Mouse (Mus musculus): ENCODE measurements around the gene Spast. TPM values are rescaled to one million over a fixed set of nuclear protein-coding genes. Genes with fewer than 3 reads are reported as not detected.
A peak's percentile ranks its signal among the peaks of the same experiment; 100 is the strongest.
"Not testable (repeated sequence)": the region's sequence is repeated elsewhere in the genome, so short reads cannot be mapped to it uniquely, and the experiment has no call there.

Spast gene
- polyA plus RNA-seq, 1 experiment from 2014 or later, result 12.3 TPM

DNA sequence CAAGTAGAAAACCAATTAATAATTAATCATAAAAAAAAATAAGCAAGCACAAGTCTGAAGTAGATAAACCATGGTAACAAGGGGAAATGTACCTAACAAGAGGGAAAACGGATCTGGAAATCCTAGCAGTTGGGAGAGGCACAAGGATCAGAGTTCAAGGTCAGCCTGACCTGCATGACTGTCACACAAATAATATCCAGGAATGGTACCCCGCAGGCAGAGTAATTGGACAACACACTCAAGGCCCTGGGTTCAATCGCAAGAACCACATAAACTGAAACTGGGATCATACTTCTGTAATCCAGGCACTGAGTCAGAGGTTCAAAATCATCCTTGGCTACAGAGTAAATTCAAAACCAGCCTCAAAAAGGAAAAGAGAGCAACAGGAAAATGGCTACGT, 33.2 kb upstream of the Spast start:
- WGBS, result 92% methylated on average over 4 of the region's 4 CpGs
- no peak for DNase-seq (ENCODE audit: low spot score)
- Histone ChIP-seq H3K36me3 (peaks cover 81% of the 10 kb centered on the region), H3K9me3 (no peaks in the 10 kb centered on the region), H3K27ac (no peak overlapping the region), H3K27me3 (ENCODE audit: insufficient read depth, poor library complexity, severe bottlenecking) (no peaks in the 10 kb centered on the region), H3K4me1 (no peaks in the 10 kb centered on the region), H3K4me3 (no peak overlapping the region)

DNA sequence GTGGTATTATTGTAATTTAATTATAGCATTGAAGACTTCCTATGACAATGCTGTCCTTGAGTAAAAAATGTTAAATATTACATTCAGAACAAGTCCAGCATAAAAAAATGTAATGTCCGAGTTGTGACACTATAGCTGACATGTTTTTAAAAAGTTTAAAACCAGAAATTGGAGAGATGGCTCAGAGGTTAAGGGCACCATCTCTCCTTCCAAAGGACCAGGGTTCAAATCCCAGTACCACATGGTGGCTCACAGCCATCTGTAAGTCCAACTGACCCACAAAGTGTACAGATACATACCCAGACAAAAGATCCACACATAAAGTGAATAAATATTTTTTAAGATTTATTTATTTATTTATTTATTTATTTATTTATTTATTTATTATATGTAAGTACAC, 32.8 kb upstream of the Spast start:
- Histone ChIP-seq H3K36me3 (peaks cover 80% of the 10 kb centered on the region), H3K9me3 (no peaks in the 10 kb centered on the region), H3K4me3 (no peak overlapping the region), H3K27ac (no peak overlapping the region), H3K27me3 (ENCODE audit: insufficient read depth, poor library complexity, severe bottlenecking) (no peaks in the 10 kb centered on the region), H3K4me1 (no peaks in the 10 kb centered on the region)
- 81% methylated on average over 1 of the region's 1 CpGs for WGBS
- no peak for DNase-seq (ENCODE audit: low spot score)

DNA sequence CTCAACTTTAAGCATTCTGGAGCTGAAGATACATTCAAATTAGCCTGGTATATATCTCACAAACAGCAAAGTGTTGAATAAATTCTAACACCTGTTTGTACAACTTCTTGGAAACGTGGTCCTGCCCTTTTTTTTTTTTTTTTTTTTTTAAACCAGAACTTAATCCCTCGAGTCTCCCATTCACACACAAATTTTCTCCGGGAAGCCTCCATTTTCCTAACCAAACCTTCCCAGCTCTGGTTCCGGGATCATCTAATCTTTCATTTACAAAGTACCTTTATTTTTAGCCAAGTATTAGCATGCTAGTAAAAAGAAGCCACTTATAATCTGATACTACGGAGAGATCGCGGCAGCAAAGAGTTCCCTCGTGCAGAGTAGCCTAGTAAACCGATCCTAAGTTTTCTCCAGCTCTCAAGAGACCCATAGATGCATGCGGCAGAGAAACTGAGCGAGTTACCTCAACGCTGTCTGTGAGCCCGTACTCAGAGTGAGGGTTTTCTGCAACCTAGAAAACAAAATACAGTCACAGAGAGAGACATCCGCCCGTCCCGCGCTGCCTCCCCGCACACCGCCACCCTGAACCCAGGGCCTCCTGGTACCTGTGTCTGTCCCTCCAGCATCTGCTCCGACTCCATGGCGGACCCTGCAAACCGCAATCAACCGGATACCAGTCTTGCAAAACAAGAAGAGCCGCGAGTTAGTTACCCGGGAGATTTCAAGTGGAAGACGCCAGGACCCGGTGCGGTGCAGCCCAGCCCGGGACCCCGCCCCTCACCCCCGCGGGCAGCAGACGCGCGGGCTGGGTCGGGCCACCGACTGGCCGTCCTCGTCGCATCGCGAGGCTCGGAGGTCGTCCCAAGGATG, 23.1 kb upstream of the Spast start:
- Histone ChIP-seq H3K4me3 (peak overlapping the region; percentile 90), H3K27ac (peak overlapping the region; percentile 96), H3K27me3 (ENCODE audit: insufficient read depth, poor library complexity, severe bottlenecking) (no peaks in the 10 kb centered on the region), H3K4me1 (peaks cover 9% of the 10 kb centered on the region), H3K36me3 (peaks cover 32% of the 10 kb centered on the region), H3K9me3 (no peaks in the 10 kb centered on the region)
- DNase-seq (ENCODE audit: low spot score), result no peak
- under 1% methylated on average over 45 of the region's 45 CpGs for WGBS

DNA sequence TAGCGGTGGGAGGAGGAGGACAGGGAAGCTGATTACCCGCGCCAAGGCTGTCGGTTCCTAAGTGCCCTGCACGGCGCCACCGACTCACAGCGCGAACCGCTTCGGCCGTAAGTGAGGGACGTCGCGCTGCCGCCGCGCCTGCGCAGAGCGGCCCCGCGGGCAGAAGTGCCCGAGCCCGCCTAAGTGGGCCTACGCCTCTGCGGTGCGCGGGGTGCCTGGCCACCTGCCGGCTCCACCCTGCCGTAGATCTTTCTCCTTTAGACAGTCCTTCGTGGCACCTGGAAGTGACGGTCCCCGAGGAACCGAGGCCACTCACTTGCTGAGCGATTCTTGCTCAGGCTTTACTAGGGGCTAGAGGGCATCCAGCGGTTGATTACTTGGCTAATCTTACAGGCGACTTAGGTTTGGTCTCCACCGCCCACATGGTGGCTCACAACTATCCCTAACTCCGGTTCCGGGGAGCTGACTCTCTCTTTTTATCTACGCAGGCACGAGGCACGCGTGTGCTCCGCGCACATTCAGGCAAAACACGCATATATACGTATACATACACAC, 22.4 kb upstream of the Spast start:
- DNase-seq (ENCODE audit: low spot score), result peak; percentile 94
- Histone ChIP-seq H3K9me3 (no peaks in the 10 kb centered on the region), H3K4me3 (peak overlapping the region; percentile 90), H3K36me3 (peaks cover 27% of the 10 kb centered on the region), H3K27me3 (ENCODE audit: insufficient read depth, poor library complexity, severe bottlenecking) (no peaks in the 10 kb centered on the region), H3K27ac (peak overlapping the region; percentile 96), H3K4me1 (peaks cover 9% of the 10 kb centered on the region)
- under 1% methylated on average over 48 of the region's 48 CpGs for WGBS

DNA sequence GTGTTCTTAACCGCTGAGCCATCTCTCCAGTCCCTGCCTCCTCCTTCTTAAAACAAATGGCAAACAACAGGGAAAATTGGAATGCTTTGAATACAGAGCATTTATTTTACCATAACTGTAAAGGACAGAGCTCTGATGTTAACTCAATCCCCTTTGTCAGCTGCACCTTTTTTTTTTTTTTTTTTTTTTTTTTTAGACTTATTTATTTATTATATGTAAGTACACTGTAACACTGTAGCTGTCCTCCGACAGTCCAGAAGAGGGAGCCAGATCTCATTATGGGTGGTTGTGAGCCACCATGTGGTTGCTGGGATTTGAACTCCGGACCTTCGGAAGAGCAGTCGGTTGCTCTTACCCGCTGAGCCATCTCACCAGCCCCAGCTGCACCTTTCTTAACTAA, 20.1 kb upstream of the Spast start:
- no peak overlapping the region for H3K27ac ChIP-seq
- WGBS, result 87% methylated on average over 6 of the region's 6 CpGs
- H3K4me1 ChIP-seq, result peaks cover 9% of the 10 kb centered on the region
- H3K9me3 ChIP-seq, result no peaks in the 10 kb centered on the region
- DNase-seq (ENCODE audit: low spot score), result no peak
- H3K27me3 ChIP-seq (ENCODE audit: insufficient read depth, poor library complexity, severe bottlenecking), result no peaks in the 10 kb centered on the region
- H3K36me3 ChIP-seq, result peaks cover 7% of the 10 kb centered on the region
- no peak overlapping the region for H3K4me3 ChIP-seq

DNA sequence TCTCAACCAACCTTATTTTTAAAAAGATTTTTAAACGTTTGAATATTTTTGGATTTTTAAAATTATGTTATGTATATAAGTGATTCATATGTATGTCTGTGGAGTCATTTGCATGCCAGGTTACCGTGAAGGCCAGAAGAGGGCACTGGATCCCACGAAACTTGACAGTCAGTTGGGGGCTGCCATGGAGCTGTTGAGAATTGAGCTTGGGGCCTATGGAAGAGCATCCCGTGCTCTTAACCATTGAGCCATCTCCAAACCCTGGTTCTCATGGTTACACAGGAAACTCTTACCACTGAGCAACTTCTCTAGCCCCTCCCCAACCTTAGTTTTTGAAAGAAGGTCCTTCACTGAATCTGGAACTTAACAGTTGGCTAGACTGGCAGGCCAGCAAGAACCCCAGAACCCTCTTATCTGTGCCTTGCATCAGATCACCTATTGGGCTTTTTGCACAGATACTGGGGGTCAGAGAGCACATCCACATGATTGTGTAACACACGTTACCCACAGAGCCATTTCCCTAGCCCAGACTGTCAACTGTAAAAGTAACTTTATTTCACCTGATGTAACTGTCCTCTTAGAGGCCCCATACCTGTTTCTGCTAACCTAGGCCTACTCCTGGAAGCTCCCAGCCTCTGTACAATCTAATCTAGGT, 16.3 kb upstream of the Spast start:
- Histone ChIP-seq H3K9me3 (no peaks in the 10 kb centered on the region), H3K36me3 (no peaks in the 10 kb centered on the region), H3K4me3 (no peak overlapping the region), H3K4me1 (no peaks in the 10 kb centered on the region), H3K27me3 (ENCODE audit: insufficient read depth, poor library complexity, severe bottlenecking) (no peaks in the 10 kb centered on the region), H3K27ac (no peak overlapping the region)
- DNase-seq (ENCODE audit: low spot score), result no peak
- WGBS, result 49% methylated on average over 5 of the region's 5 CpGs

DNA sequence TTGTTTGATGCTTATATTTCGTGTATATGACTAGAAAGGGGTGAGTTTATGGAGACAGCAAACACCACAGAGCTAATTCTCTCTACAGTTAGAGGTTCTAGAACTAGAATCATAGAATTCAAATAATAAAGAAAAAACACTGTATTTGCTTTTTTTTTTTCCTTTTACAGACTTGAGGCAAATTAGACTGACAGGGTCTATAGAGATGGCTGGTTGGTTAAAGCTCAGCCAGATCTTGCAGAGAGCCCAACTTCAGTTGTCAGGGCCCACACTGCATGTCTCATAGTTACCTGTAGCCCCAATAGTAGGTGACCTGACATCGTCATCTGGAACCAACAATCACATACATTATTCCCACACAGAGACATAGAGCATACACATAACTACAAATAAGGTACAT, 14.9 kb upstream of the Spast start, which contains the start of gene Dpy30:
Gene Dpy30 (minus strand): TSS at position 101 of the 400 bp plus-strand sequence.
- H3K27ac ChIP-seq, result no peak within 1 kb of the TSS
- H3K4me1 ChIP-seq, result no peaks in the 10 kb centered on the region
- no peaks in the 10 kb centered on the region for H3K9me3 ChIP-seq
- WGBS, result 77% methylated on average over 2 of the region's 2 CpGs
- no peaks in the 10 kb centered on the region for H3K36me3 ChIP-seq
- H3K27me3 ChIP-seq (ENCODE audit: insufficient read depth, poor library complexity, severe bottlenecking), result no peaks in the 10 kb centered on the region
- no peak within 1 kb of the TSS for H3K4me3 ChIP-seq
- no peak for DNase-seq (ENCODE audit: low spot score)

DNA sequence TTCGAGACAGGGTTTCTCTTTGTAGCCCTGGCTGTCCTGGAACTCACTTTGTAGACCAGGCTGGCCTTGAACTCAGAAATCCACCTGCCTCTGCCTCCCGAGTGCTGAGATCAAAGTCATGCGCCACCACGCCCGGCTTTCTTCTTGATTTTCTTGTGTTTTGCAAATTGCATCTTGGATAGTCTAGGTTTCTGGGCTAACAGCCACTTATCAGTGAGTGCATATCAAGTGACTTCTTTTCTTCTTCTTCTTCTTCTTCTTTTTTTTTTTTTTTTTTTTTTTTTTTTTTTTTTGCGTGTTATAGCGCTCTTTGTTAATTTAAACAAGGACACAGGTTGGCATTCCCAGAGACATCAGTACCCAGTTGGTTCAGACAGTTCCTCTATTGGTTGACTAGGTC, 11.6 kb upstream of the Spast start:
- H3K4me1 ChIP-seq; DNase-seq (ENCODE audit: low spot score); H3K27me3 ChIP-seq (ENCODE audit: insufficient read depth, poor library complexity, severe bottlenecking); H3K27ac ChIP-seq; H3K4me3 ChIP-seq; H3K9me3 ChIP-seq; H3K36me3 ChIP-seq: not testable (repeated sequence)
- WGBS, result 84% methylated on average over 7 of the region's 7 CpGs

DNA sequence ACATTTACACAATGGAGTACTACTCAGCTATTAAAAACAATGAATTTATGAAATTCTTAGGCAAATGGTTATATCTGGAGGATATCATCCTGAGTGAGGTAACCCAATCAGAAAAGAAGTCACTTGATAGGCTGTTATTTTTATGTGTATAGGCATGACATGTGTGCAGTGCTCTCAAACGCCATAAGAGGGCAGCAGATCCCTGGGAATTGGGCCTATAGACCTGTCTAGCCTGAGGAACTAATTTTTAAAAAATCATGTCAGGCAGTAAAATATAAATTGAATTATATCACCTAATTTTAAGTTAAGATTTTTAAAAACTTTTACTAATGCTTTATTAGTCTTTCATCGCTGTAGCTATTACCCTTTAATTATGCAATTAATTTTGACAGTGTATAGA, 10.6 kb upstream of the Spast start:
- WGBS, result 42% methylated on average over 2 of the region's 2 CpGs

DNA sequence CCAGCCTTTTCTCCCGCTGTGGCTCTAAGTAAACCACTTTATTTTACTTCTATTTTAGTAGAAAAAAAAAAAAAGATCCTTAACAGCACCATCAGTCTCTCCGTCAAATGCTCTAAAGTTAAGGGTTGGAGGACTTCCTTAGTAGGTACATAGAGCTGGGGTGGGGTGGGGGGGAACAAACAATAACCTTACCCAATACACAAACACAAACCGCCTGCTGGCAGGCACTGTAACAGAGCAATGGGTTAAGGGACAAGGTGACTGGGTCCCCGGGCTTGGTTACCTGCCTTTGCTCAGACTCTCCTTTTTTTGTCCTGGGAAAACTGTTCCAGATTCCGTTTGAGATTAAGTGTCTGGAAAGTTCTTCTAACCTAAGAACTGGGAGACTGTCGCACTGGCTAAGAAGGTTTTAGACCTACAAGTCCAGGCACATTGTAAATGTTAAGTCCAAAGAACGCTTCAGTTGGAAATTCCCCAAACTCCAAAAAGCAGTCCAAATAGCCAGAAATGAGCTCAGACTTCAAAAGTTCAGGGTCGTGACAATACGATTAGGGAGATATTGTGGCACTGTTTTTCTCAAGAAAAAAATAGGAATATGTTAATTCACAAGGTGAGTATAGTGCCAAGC, 7.6 kb upstream of the Spast start:
- WGBS, result 73% methylated on average over 9 of the region's 9 CpGs
- no peaks in the 10 kb centered on the region for H3K36me3 ChIP-seq
- no peaks in the 10 kb centered on the region for H3K9me3 ChIP-seq
- no peak overlapping the region for H3K27ac ChIP-seq
- DNase-seq (ENCODE audit: low spot score), result no peak
- H3K4me1 ChIP-seq, result no peaks in the 10 kb centered on the region
- no peak overlapping the region for H3K4me3 ChIP-seq
- no peaks in the 10 kb centered on the region for H3K27me3 ChIP-seq (ENCODE audit: insufficient read depth, poor library complexity, severe bottlenecking)

More for the DNA sequence above, 10.6 kb upstream of the Spast start:
- not testable (repeated sequence) for H3K4me3 ChIP-seq; H3K9me3 ChIP-seq; H3K4me1 ChIP-seq; H3K27ac ChIP-seq; H3K36me3 ChIP-seq; DNase-seq (ENCODE audit: low spot score); H3K27me3 ChIP-seq (ENCODE audit: insufficient read depth, poor library complexity, severe bottlenecking)

DNA sequence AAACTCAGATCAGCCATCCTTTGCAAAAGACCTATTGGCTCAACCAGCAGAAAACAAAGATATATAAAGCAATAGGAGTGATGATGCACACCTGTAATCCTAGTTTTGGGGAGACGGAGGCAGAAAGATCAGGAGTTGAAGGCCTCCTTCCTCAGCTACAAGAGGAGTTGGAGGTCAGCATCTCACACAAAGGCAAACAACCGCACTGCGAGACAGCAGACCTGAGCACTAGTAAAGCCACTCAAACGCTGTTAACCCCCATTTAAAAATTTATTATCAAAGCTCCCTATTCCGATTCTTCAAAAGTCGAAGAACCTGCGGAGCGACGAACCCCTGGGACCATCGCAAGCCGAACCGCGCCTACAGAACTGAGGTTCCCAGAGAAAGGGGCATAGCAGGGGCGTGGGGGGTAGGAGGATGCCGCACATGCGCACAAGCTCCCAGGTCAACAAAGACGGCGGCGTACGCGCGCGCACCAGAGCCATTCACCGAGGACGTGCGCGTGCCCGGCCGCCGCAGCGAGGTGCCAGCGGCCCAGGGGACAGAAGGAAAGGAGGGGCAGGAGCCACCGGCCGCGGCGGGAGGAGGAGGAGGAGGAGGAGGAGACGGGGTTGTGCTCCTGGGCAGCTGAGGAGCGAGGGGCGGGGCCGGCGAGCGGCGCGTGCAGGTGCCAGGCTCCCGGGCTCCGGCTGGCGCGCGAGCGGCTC, 409 bp upstream of the Spast start:
- Histone ChIP-seq H3K27ac (peak overlapping the region; percentile 97), H3K27me3 (ENCODE audit: insufficient read depth, poor library complexity, severe bottlenecking) (no peaks in the 10 kb centered on the region), H3K4me1 (peaks cover 21% of the 10 kb centered on the region), H3K36me3 (no peaks in the 10 kb centered on the region), H3K9me3 (no peaks in the 10 kb centered on the region), H3K4me3 (peak overlapping the region; percentile 98)
- WGBS, result under 1% methylated on average over 50 of the region's 50 CpGs
- DNase-seq (ENCODE audit: low spot score), result peak; percentile 96

DNA sequence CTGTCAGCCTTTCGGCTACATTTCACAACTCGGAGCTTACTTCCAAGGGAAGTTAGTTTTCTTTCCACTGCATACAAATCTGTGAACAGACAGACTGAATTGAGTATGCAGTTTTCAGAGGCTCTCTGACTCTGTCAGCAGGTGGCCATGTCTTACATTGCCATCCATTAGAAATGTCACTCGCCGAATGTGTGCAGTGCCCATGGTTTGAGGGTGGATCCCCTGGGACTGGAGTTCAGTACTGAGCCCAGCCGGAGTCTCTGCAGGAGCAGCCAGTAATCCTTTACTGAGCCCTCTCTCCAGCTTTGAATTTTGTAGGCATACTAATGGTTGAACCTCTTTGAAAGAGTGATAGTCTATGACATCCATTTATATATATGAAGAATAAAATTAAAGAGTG, 2.4 kb downstream of the Spast start:
- Histone ChIP-seq H3K4me1 (peaks cover 21% of the 10 kb centered on the region), H3K27me3 (ENCODE audit: insufficient read depth, poor library complexity, severe bottlenecking) (no peaks in the 10 kb centered on the region), H3K27ac (no peak overlapping the region), H3K36me3 (peaks cover 10% of the 10 kb centered on the region), H3K9me3 (no peaks in the 10 kb centered on the region), H3K4me3 (no peak overlapping the region; the same call in 1 of the 2 replicates)
- 77% methylated on average over 5 of the region's 5 CpGs for WGBS
- no peak for DNase-seq (ENCODE audit: low spot score)

All from heart, embryonic 10.5 days (tissue).